Mouse (Mus musculus): ENCODE data around the gene Scamp1.

GRCm38 (mm10) chr13:94295922-94296321 is 10.3 kb upstream of the Scamp1 start:
- TF ChIP-seq CTCF (IDR thresholded peaks at IDR 0.05; ENCODE audit: control insufficient read depth, insufficient read depth, insufficient replicate concordance, low read depth, low read length) (no peak), POLR2A (IDR thresholded peaks at IDR 0.05; ENCODE audit: control insufficient read depth, low read depth, low read length) (no peak)
